In genomic region chr16:37442936-37443335, GRCm38 (mm10) we compare ENCODE assay signal across 21 mouse cellular contexts. TPM values are rescaled to one million over a fixed set of nuclear protein-coding genes. Genes with fewer than 3 reads are reported as not detected.
DNase-seq lines count a peak whose midpoint lies in the region; ATAC-seq lines count a peak whose summit lies in the region.
"Had no signal": no experiment of that assay in that cellular context is flagged by ENCODE, and none has a peak within 500 bp of the region (broad histone marks: within the 10 kb centered on the region; RNA-seq: fewer than 3 reads in every experiment).

No protein-coding gene starts in this region.

- no peak for DNase-seq in hindbrain, embryonic 14.5 days (ENCODE audit: low spot score)
- peak; percentile 22 to 32 for DNase-seq in right cerebral cortex, postnatal 10 days (ENCODE audit: low spot score in 2 of 2)
- no peak for DNase-seq in right cerebral cortex, postnatal 14 days
- peak; percentile 99 for DNase-seq in cerebellum, adult 9-11 months
- peak; percentile 23 to 39 for DNase-seq in layer of hippocampus, postnatal 14 days (ENCODE audit: low spot score in 2 of 2)
- no peak for DNase-seq in retina, postnatal 1 day
- no peak for DNase-seq in urinary bladder, postnatal 10 days (ENCODE audit: low spot score)
- DNase-seq: heart, adult 18-20 months; kidney, adult 11 months; kidney, postnatal 25 days; lung, postnatal 10 days; right cerebral cortex, postnatal 25 days; thymus, postnatal 36 days had no signal

- H3K4me1 ChIP-seq in hindbrain, embryonic 16.5 days (ENCODE audit: control insufficient read depth, insufficient read depth, low read depth, low read length): no peaks in the 10 kb centered on the region
- H3K4me1 ChIP-seq in hindbrain, embryonic 14.5 days (replicated peaks; ENCODE audit: control insufficient read depth, insufficient read depth, low read length): no peaks in the 10 kb centered on the region
- H3K4me1 ChIP-seq: hindbrain, embryonic 13.5 days; liver, embryonic 15.5 days; megakaryocyte, embryonic 14.5 days had no signal

- H3K27ac ChIP-seq in hindbrain, embryonic 16.5 days (ENCODE audit: low read depth, low read length): no peak overlapping the region; the same call in 1 of the 2 replicates
- no peak overlapping the region for H3K27ac ChIP-seq in hindbrain, embryonic 14.5 days
- H3K27ac ChIP-seq: hindbrain, embryonic 13.5 days; liver, embryonic 15.5 days had no signal

- H3K36me3 ChIP-seq in hindbrain, embryonic 16.5 days (ENCODE audit: control insufficient read depth, insufficient read depth, low read length): no peaks in the 10 kb centered on the region
- H3K36me3 ChIP-seq in hindbrain, embryonic 14.5 days (replicated peaks; ENCODE audit: control insufficient read depth, insufficient read depth): no peaks in the 10 kb centered on the region
- H3K36me3 ChIP-seq: hindbrain, embryonic 13.5 days; liver, embryonic 15.5 days had no signal

- H3K4me3 ChIP-seq in hindbrain, embryonic 16.5 days (ENCODE audit: low read length): no peak overlapping the region
- no peak overlapping the region for H3K4me3 ChIP-seq in hindbrain, embryonic 14.5 days (replicated peaks; ENCODE audit: low read length)
- H3K4me3 ChIP-seq: hindbrain, embryonic 13.5 days; liver, embryonic 15.5 days; megakaryocyte, embryonic 14.5 days had no signal

- no peaks in the 10 kb centered on the region for H3K9me3 ChIP-seq in hindbrain, embryonic 16.5 days (ENCODE audit: control insufficient read depth, low read length)
- no peaks in the 10 kb centered on the region for H3K9me3 ChIP-seq in hindbrain, embryonic 14.5 days (ENCODE audit: control insufficient read depth, low read length)
- H3K9me3 ChIP-seq: liver, embryonic 15.5 days had no signal

- WGBS in hindbrain, embryonic 16.5 days: 41% methylated on average over 6 of the region's 6 CpGs
- WGBS in hindbrain, embryonic 14.5 days: 50% methylated on average over 6 of the region's 6 CpGs

- no peak overlapping the region for H3K9ac ChIP-seq in hindbrain, embryonic 16.5 days (ENCODE audit: low read depth, low read length)
- no peak overlapping the region for H3K9ac ChIP-seq in hindbrain, embryonic 14.5 days
- H3K9ac ChIP-seq: hindbrain, embryonic 13.5 days; liver, embryonic 15.5 days had no signal

- no peak overlapping the region for H3K4me2 ChIP-seq in hindbrain, embryonic 16.5 days (ENCODE audit: low read length)
- no peak overlapping the region for H3K4me2 ChIP-seq in hindbrain, embryonic 14.5 days (replicated peaks)
- H3K4me2 ChIP-seq: hindbrain, embryonic 13.5 days; liver, embryonic 15.5 days had no signal

- ATAC-seq in hindbrain, embryonic 16.5 days: peak; percentile 76
- ATAC-seq in hindbrain, embryonic 14.5 days (ENCODE audit: low FRiP score): no peak
- ATAC-seq: activated CD4-positive, CD25-positive, alpha-beta regulatory T cell, adult 4 months; midbrain, embryonic 16.5 days; Patski had no signal

- H3K27me3 ChIP-seq in hindbrain, embryonic 16.5 days (replicated peaks; ENCODE audit: control insufficient read depth, insufficient read depth, low read length): no peaks in the 10 kb centered on the region
- H3K27me3 ChIP-seq in hindbrain, embryonic 14.5 days (ENCODE audit: control insufficient read depth, insufficient read depth, low read length): no peaks in the 10 kb centered on the region
- H3K27me3 ChIP-seq: hindbrain, embryonic 13.5 days; liver, embryonic 15.5 days; megakaryocyte, embryonic 14.5 days; Patski had no signal

RNA-seq across cellular contexts. Expression of gene Stxbp5l, which starts 58.2 kb away (rescaled TPM):
- polyA plus RNA-seq in hindbrain, embryonic 16.5 days (2015; fragmentation: Nextera tagmentation; extraction: Ambion mirVana): 15.4 and 19.2 TPM in 2 replicates
- 18.7 and 21.1 TPM in 2 replicates for polyA plus RNA-seq in hindbrain, embryonic 14.5 days (2014; fragmentation: Nextera tagmentation; extraction: Ambion mirVana)
- total RNA-seq in layer of hippocampus, postnatal 14 days (2021): 100 to 1,000 TPM; 119 to 130 TPM
- total RNA-seq: heart, adult 18-20 months had no signal
- polyA plus RNA-seq: C2C12 had no signal

Comparison
In these comparisons a context has a peak if more than half of its experiments do, and no peak if none do; other contexts are left out.
1. DNase-seq: peak in right cerebral cortex, postnatal 10 days (2 of 2), cerebellum, adult 9-11 months (single experiment) and layer of hippocampus, postnatal 14 days (2 of 2); none in hindbrain, embryonic 14.5 days (single experiment), right cerebral cortex, postnatal 14 days (single experiment), retina, postnatal 1 day (single experiment) and urinary bladder, postnatal 10 days (single experiment).